Mouse (Mus musculus) mammary gland, adult 2 months (tissue): Measurements from ENCODE around the gene Defb5. TPM values are rescaled to one million over a fixed set of nuclear protein-coding genes. Genes with fewer than 3 reads are reported as not detected.

ENCODE experiments used
- polyA plus RNA-seq: library from polyadenylated mRNA; depleted of rRNA; stranded (reverse); fragments of >200 nt; gene quantifications from 2 replicates; pipeline ENCODE4 v1.2.3, GENCODE M21; 2012; ENCODE audit warnings: low replicate concordance; rRNA removed

Defb5 gene
- polyA plus RNA-seq: not detected in 2 replicates

GRCm38 (mm10) chr8:19247280-19247679 is at the start of gene Defb5:
Gene Defb5 (plus strand): TSS chr8:19247580.

GRCm38 (mm10) chr8:19225161-19225560 is 22.2 kb upstream of the Defb5 start, which contains the start of gene Defb6:
Gene Defb6 (plus strand): TSS chr8:19225478.

GRCm38 (mm10) chr8:19239616-19240015 is 7.8 kb upstream of the Defb5 start, which contains the start of gene Defb46:
Gene Defb46 (plus strand): TSS chr8:19239916.

GRCm38 (mm10) chr8:19293060-19293459 is 45.7 kb downstream of the Defb5 start, which contains the start of gene Defb3:
Gene Defb3 (plus strand): TSS chr8:19293360.

Other genes with a start within 250 kb of the Defb5 start
- gene Defb38, start 221.0 kb upstream of the Defb5 start, polyA plus RNA-seq: not detected in 2 replicates
- not detected in 2 replicates for gene Defb39, start 182.8 kb upstream of the Defb5 start, polyA plus RNA-seq
- not detected in 2 replicates for gene Defb12, start 132.7 kb upstream of the Defb5 start, polyA plus RNA-seq
- not detected in 2 replicates for gene Defb34, start 123.8 kb upstream of the Defb5 start, polyA plus RNA-seq
- gene Gm45826, start 106.8 kb upstream of the Defb5 start, polyA plus RNA-seq: not detected in 2 replicates
- gene Defb14, start 53.2 kb upstream of the Defb5 start, polyA plus RNA-seq: not detected in 2 replicates
- not detected in 2 replicates for gene Defb4, start 48.9 kb upstream of the Defb5 start, polyA plus RNA-seq
- gene Defb6, start 22.1 kb upstream of the Defb5 start, polyA plus RNA-seq: 49.4 TPM in 1 of 2 replicates, not detected in the other
- not detected in 2 replicates for gene Defb46, start 7.7 kb upstream of the Defb5 start, polyA plus RNA-seq
- not detected in 2 replicates for gene Defb3, start 45.8 kb downstream of the Defb5 start, polyA plus RNA-seq
- gene Defb8, start 200.0 kb downstream of the Defb5 start, polyA plus RNA-seq: not detected in 2 replicates
- not detected in 2 replicates for gene Defb7, start 247.5 kb downstream of the Defb5 start, polyA plus RNA-seq